Mouse (Mus musculus) heart, postnatal 0 days (tissue): Measurements from ENCODE around the gene Adora1. TPM values are rescaled to one million over a fixed set of nuclear protein-coding genes. Genes with fewer than 3 reads are reported as not detected.

ENCODE experiments used
- ATAC-seq: fragments of 200-750 bp; cut with Nextera tagmentation; 2 replicates; pipeline ENCODE4 v1.8.0; 2017; ENCODE audit warnings: low read depth, moderate number of reproducible peaks, moderate library complexity; ENCODE audit not compliant: insufficient read depth
- DNase-seq: peaks from one replicate; pipeline ENCODE4 v3.0.0-alpha.2; 2016; ENCODE audit warnings: low spot score
- H3K27ac ChIP-seq: fragments of 300-500 bp; sonication (generic); 2 replicates; pipeline ENCODE4 v1.5.1; 2014; ENCODE audit warnings: low read depth, mild to moderate bottlenecking
- H3K27me3 ChIP-seq: fragments of 300-500 bp; sonication (generic); 2 replicates; pipeline ENCODE4 v1.6.1; 2014; ENCODE audit warnings: low read length, mixed read lengths; ENCODE audit not compliant: control insufficient read depth, insufficient read depth
- H3K36me3 ChIP-seq: fragments of 300-500 bp; sonication (generic); replicated peaks from 2 replicates; pipeline ENCODE4 v1.6.1; 2014; ENCODE audit warnings: low read length, mixed read lengths; ENCODE audit not compliant: control insufficient read depth, insufficient read depth
- H3K4me1 ChIP-seq: fragments of 300-500 bp; sonication (generic); 2 replicates; pipeline ENCODE4 v1.6.1; 2014; ENCODE audit warnings: antibody characterized with exemption; ENCODE audit not compliant: control insufficient read depth, insufficient read depth
- H3K4me2 ChIP-seq: fragments of 300-500 bp; sonication (generic); 2 replicates; pipeline ENCODE4 v1.6.1; 2014; ENCODE audit warnings: low read depth, mild to moderate bottlenecking, low read length, moderate library complexity
- H3K4me3 ChIP-seq: fragments of 300-500 bp; sonication (generic); 2 replicates; pipeline ENCODE4 v1.5.1; 2014; ENCODE audit warnings: low read depth, low read length
- H3K9ac ChIP-seq: fragments of 300-500 bp; sonication (generic); replicated peaks from 2 replicates; pipeline ENCODE4 v1.6.1; 2014; ENCODE audit warnings: low read depth, low read length, mixed read lengths
- H3K9me3 ChIP-seq: fragments of 300-500 bp; sonication (generic); replicated peaks from 2 replicates; pipeline ENCODE4 v1.6.1; 2016; ENCODE audit warnings: low read length; ENCODE audit not compliant: control insufficient read depth
- CTCF ChIP-seq: IDR thresholded peaks from 2 replicates; pipeline ENCODE4 v1.5.1; 2016; ENCODE audit warnings: antibody characterized with exemption, control low read depth, low read depth
- EP300 ChIP-seq: IDR thresholded peaks from 2 replicates; pipeline ENCODE4 v1.6.1; 2016; ENCODE audit warnings: antibody characterized with exemption, low read depth
- WGBS: fragments of 180-500 bp; shearing (Covaris S2); extraction: QIAGEN DNeasy Blood & Tissue Kit; methylation state at CpG from one replicate; pipeline ENCODE4 v1.1.7; 2014; 5-methylcytosine and 5-hydroxymethylcytosine counted together
- polyA plus RNA-seq: library from polyadenylated mRNA; unstranded; fragments of >200 nt; fragmentation: Nextera tagmentation; extraction: Ambion mirVana; gene quantifications from 2 replicates; pipeline ENCODE4 v1.2.1, GENCODE M21; 2015
- total RNA-seq: library from RNA; depleted of rRNA; stranded (reverse); fragments of >200 nt; gene quantifications from 2 replicates; pipeline ENCODE4 v1.2.3, GENCODE M21; 2014; ENCODE audit warnings: low replicate concordance

Adora1 gene
- total and polyA plus RNA-seq, 2 experiments from 2014 or later, result 12.9 to 29.2 TPM

DNA sequence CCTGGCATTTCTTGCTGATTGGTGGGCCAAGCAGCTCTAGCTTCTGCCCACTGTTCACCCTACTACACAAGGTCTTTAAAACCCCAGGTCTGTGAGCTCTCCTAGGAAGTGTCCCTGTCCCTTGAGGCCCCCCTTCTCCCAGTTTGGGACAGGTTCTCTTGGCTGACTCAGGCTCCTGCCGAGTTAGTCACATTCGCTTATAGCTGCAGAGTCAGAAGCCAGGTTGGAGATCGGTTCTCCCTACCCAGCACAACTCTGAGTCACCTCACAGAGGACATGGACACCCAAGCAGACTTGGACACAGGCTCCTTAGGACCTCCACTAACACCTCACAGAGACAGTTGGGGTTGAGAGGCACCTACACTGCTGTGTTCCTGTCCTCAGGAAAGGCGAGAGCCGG, 44.0 kb downstream of the Adora1 start:
- ATAC-seq, result no peak

GRCm38 (mm10) chr1:134188989-134189729, 46.1 kb downstream of the Adora1 start:
- Histone ChIP-seq H3K4me1 (peaks cover 8% of the 10 kb centered on the region), H3K27ac (no peak overlapping the region), H3K4me2 (no peak overlapping the region), H3K36me3 (no peaks in the 10 kb centered on the region), H3K27me3 (peaks cover 10% of the 10 kb centered on the region; the same call in 1 of the 2 replicates), H3K9ac (no peak overlapping the region), H3K4me3 (no peak overlapping the region), H3K9me3 (no peaks in the 10 kb centered on the region)
- ATAC-seq (no peak), DNase-seq (no peak)
- WGBS, result 26% methylated on average over 12 of the region's 12 CpGs
- no peak for TF ChIP-seq EP300

More for the DNA sequence above, 44.0 kb downstream of the Adora1 start:
- Histone ChIP-seq H3K4me2 (no peak overlapping the region), H3K4me1 (peaks cover 26% of the 10 kb centered on the region), H3K9me3 (no peaks in the 10 kb centered on the region), H3K4me3 (no peak overlapping the region), H3K27ac (no peak overlapping the region), H3K36me3 (no peaks in the 10 kb centered on the region), H3K27me3 (peaks cover 10% of the 10 kb centered on the region; the same call in 1 of the 2 replicates), H3K9ac (no peak overlapping the region)
- TF ChIP-seq CTCF (no peak), EP300 (no peak)
- DNase-seq, result no peak
- WGBS, result 73% methylated on average over 5 of the region's 5 CpGs

- H3K4me1 ChIP-seq, result 0 out of 2 replicates have a peak, but pooled peaks cover under 1% of the 10 kb centered on the region
- H3K36me3 ChIP-seq, result no peaks in the 10 kb centered on the region
- no peak overlapping the region for H3K9ac ChIP-seq
- ATAC-seq, result no peak
- WGBS, result 78% methylated on average over 5 of the region's 5 CpGs
- no peaks in the 10 kb centered on the region for H3K9me3 ChIP-seq
- no peak overlapping the region for H3K4me3 ChIP-seq
- no peak for TF ChIP-seq EP300
- no peak for TF ChIP-seq CTCF
- peaks cover 10% of the 10 kb centered on the region; the same call in 1 of the 2 replicates for H3K27me3 ChIP-seq
- H3K27ac ChIP-seq, result no peak overlapping the region
- no peak overlapping the region for H3K4me2 ChIP-seq
- no peak for DNase-seq
Measured at GRCm38 (mm10) chr1:134188217-134188616, 47.0 kb downstream of the Adora1 start.

DNA sequence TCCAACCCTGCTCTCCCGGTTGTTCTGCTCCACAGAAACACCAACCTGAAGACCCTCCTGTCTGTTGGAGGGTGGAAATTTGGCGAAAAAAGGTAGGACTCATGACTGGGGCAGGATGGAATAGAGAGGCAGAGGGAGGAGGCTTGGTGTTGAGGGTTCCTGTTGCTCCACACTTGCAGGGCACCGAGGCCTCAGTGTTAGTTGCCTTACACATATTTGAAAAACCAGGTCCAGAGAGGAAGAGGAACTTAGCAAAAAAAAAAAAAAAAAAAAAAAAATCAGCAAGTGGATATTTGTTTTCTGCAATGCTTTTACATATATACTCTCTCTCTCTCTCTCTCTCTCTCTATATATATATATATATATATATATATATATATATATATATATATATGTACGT, 51.1 kb downstream of the Adora1 start:
- Histone ChIP-seq H3K9ac (no peak overlapping the region), H3K36me3 (no peaks in the 10 kb centered on the region), H3K4me2 (no peak overlapping the region), H3K27ac (no peak overlapping the region), H3K4me1 (no peaks in the 10 kb centered on the region), H3K9me3 (no peaks in the 10 kb centered on the region), H3K27me3 (peaks cover 6% of the 10 kb centered on the region; the same call in 1 of the 2 replicates), H3K4me3 (no peak overlapping the region)
- TF ChIP-seq CTCF, result no peak
- no peak for TF ChIP-seq EP300
- no peak for DNase-seq
- 73% methylated on average over 4 of the region's 4 CpGs for WGBS
- ATAC-seq, result no peak

DNA sequence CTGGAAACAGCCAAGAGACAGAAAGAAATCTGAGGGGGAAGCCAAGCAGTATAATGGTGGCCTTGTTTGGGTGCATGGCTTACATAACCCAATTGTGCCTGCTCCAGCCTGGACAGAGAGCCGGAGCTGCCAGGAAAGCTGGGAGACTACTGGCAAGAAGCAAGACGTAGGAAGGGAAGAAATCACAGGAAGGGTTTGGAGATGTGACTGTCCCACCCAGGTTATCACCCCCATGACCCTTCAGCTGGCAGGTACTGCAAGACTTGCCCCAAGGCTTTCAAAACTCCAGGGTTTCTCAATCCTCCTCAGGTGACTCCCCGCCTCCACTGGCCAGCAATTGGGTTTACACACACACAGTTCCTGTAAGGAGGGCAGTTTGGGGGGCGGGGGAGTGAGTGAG, 53.2 kb downstream of the Adora1 start, which contains the start of gene Chil1:
TSS of gene Chil1 (plus strand) at position 152 of the 400 bp plus-strand sequence.
- no peak within 1 kb of the TSS for H3K9ac ChIP-seq
- DNase-seq (no peak), ATAC-seq (no peak)
- H3K9me3 ChIP-seq, result no peaks in the 10 kb centered on the region
- no peak within 1 kb of the TSS for H3K4me3 ChIP-seq
- no peaks in the 10 kb centered on the region for H3K27me3 ChIP-seq
- H3K4me1 ChIP-seq, result no peaks in the 10 kb centered on the region
- H3K27ac ChIP-seq, result no peak within 1 kb of the TSS
- no peaks in the 10 kb centered on the region for H3K36me3 ChIP-seq
- no peak for TF ChIP-seq CTCF
- no peak for TF ChIP-seq EP300
- 64% methylated on average over 4 of the region's 4 CpGs for WGBS
- H3K4me2 ChIP-seq, result no peak within 1 kb of the TSS
